Mouse (Mus musculus) testis, adult 2 months (tissue): ENCODE measurements around the gene Plxnc1.

Experiments
- CTCF ChIP-seq: fragments of 200-500 bp; IDR thresholded peaks from 2 replicates; pipeline ENCODE4 v1.5.1; 2012; ENCODE audit warnings: low read depth, mild to moderate bottlenecking, inconsistent platforms, low read length, moderate library complexity; ENCODE audit not compliant: control insufficient read depth, insufficient read depth, insufficient replicate concordance
- POLR2A ChIP-seq: fragments of 200-500 bp; IDR thresholded peaks from 2 replicates; pipeline ENCODE4 v1.6.1; 2012; ENCODE audit warnings: low read depth, mild to moderate bottlenecking, inconsistent platforms, low read length, moderate library complexity; ENCODE audit not compliant: control insufficient read depth

DNA sequence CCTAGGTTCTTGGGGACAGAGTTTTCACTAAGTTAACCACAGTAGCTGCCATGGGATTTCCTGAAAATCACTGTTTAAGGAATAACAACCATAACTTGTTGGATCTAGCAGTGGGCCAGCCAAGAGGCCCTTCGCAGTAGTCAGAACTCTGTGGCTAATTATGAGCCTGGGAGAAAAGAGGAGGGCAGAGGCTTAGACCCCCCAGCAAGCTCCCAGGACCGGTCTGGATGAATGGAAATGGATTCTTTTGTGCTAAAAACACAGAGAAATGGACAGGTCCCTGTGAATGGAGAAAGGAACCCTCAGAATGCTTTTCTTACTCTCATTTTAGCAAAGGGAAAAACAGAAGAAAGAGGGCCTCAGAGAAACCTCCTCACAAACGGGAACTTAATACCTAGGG is 18.3 kb downstream of the Plxnc1 start:
- TF ChIP-seq CTCF, result no peak
- TF ChIP-seq POLR2A, result no peak
